Mouse (Mus musculus): ENCODE data around the gene Zzef1.

The Zzef1 gene

GRCm38 (mm10) chr11:72806556-72806955 is 10.5 kb downstream of the Zzef1 start:
- no peak for DNase-seq (ENCODE audit: low spot score in 2 of 2)

GRCm38 (mm10) chr11:72807992-72808391 is 12.0 kb downstream of the Zzef1 start:
- no peak for DNase-seq (ENCODE audit: low spot score in 2 of 2)

- no peak for DNase-seq (ENCODE audit: low spot score in 2 of 2)
These were observed 17.7 kb downstream of the Zzef1 start for GRCm38 (mm10) chr11:72813687-72814086.

GRCm38 (mm10) chr11:72814188-72814587 is 18.2 kb downstream of the Zzef1 start:
- no peak for DNase-seq (ENCODE audit: low spot score in 2 of 2)

- DNase-seq (ENCODE audit: low spot score in 2 of 2), result no peak
These were observed 20.8 kb downstream of the Zzef1 start for GRCm38 (mm10) chr11:72816859-72817258.

GRCm38 (mm10) chr11:72818067-72818466 is 22.0 kb downstream of the Zzef1 start:
- no peak for DNase-seq (ENCODE audit: low spot score in 2 of 2)

- DNase-seq (ENCODE audit: low spot score in 2 of 2), result no peak
These were observed 25.0 kb downstream of the Zzef1 start for GRCm38 (mm10) chr11:72821041-72821440.

GRCm38 (mm10) chr11:72829869-72830268 is 33.8 kb downstream of the Zzef1 start:
- DNase-seq (ENCODE audit: low spot score in 2 of 2), result no peak

GRCm38 (mm10) chr11:72842731-72843130 is 46.7 kb downstream of the Zzef1 start:
- no peak for DNase-seq (ENCODE audit: low spot score in 2 of 2)

GRCm38 (mm10) chr11:72843576-72843975 is 47.5 kb downstream of the Zzef1 start:
- DNase-seq (ENCODE audit: low spot score in 2 of 2), result no peak

GRCm38 (mm10) chr11:72845526-72845925 is 49.5 kb downstream of the Zzef1 start:
- no peak for DNase-seq (ENCODE audit: low spot score in 2 of 2)

GRCm38 (mm10) chr11:72846685-72847084 is 50.7 kb downstream of the Zzef1 start:
- DNase-seq (ENCODE audit: low spot score in 2 of 2), result no peak

GRCm38 (mm10) chr11:72847831-72848628 is 52.0 kb downstream of the Zzef1 start:
- DNase-seq (ENCODE audit: low spot score in 2 of 2), result no peak

GRCm38 (mm10) chr11:72850419-72851131 is 54.5 kb downstream of the Zzef1 start:
- DNase-seq (ENCODE audit: low spot score in 2 of 2), result no peak

- no peak for DNase-seq (ENCODE audit: low spot score in 2 of 2)
These were observed 55.2 kb downstream of the Zzef1 start for GRCm38 (mm10) chr11:72851214-72851613.

- no peak for DNase-seq (ENCODE audit: low spot score in 2 of 2)
These were observed 56.1 kb downstream of the Zzef1 start for GRCm38 (mm10) chr11:72852122-72852521.

GRCm38 (mm10) chr11:72853086-72853485 is 57.1 kb downstream of the Zzef1 start:
- no peak for DNase-seq (ENCODE audit: low spot score in 2 of 2)

- DNase-seq (ENCODE audit: low spot score in 2 of 2), result no peak
These were observed 58.2 kb downstream of the Zzef1 start for GRCm38 (mm10) chr11:72854251-72854650.

- no peak for DNase-seq (ENCODE audit: low spot score in 2 of 2)
These were observed 60.7 kb downstream of the Zzef1 start for GRCm38 (mm10) chr11:72856764-72857163.

- DNase-seq (ENCODE audit: low spot score in 2 of 2), result no peak
These were observed 65.2 kb downstream of the Zzef1 start for GRCm38 (mm10) chr11:72861236-72861635.

- DNase-seq (ENCODE audit: low spot score in 2 of 2), result no peak
These were observed 70.4 kb downstream of the Zzef1 start for GRCm38 (mm10) chr11:72866446-72866845.

- no peak for DNase-seq (ENCODE audit: low spot score in 2 of 2)
These were observed 76.0 kb downstream of the Zzef1 start for GRCm38 (mm10) chr11:72872061-72872460.

- no peak for DNase-seq (ENCODE audit: low spot score in 2 of 2)
These were observed 96.6 kb downstream of the Zzef1 start for GRCm38 (mm10) chr11:72892623-72893022.

Data from cerebellum, postnatal 4 days (tissue).